Mouse (Mus musculus) heart, postnatal 36 days (tissue): ENCODE results near the gene Rnf40. TPM values are rescaled to one million over a fixed set of nuclear protein-coding genes. Genes with fewer than 3 reads are reported as not detected.
"Not testable (repeated sequence)": the region's sequence is repeated elsewhere in the genome, so short reads cannot be mapped to it uniquely, and the experiment has no call there.

Experiments
- DNase-seq, 2 experiments: peaks; one replicate each; pipeline ENCODE4 v3.0.0; 2021 to 2022
- intact Hi-C: fragments of 180-260 bp; cut with DNase I; formaldehyde crosslinking; loops from one replicate; pipeline ENCODE4 v1.15.1; 2025
- total RNA-seq, 2 experiments: library from RNA; stranded (reverse); gene quantifications; 2 replicates each; pipeline ENCODE4 v1.2.3; 2021

Gene Rnf40
- total RNA-seq, 2 experiments from 2014 or later: 42.3 to 43.1 TPM

GRCm38 (mm10) chr7:127646363-127646762, 57.8 kb downstream of the Rnf40 start:
- intact Hi-C loops: no loop called here
- no peak for DNase-seq

GRCm38 (mm10) chr7:127647576-127647975, 59.0 kb downstream of the Rnf40 start:
- intact Hi-C loops, DNase-seq: not testable (repeated sequence)

- intact Hi-C loops: no loop called here
- no peak for DNase-seq
These were observed 60.1 kb downstream of the Rnf40 start for GRCm38 (mm10) chr7:127648516-127649201.

- DNase-seq: no peak
- intact Hi-C loops: no loop called here
These were observed 60.6 kb downstream of the Rnf40 start for GRCm38 (mm10) chr7:127649206-127649605.

- DNase-seq: no peak
- intact Hi-C loops: no loop called here
These were observed 63.1 kb downstream of the Rnf40 start for GRCm38 (mm10) chr7:127651624-127652023.

- no peak for DNase-seq
- intact Hi-C loops: no loop called here
These were observed 63.5 kb downstream of the Rnf40 start for GRCm38 (mm10) chr7:127652050-127652449.

- intact Hi-C loops: no loop called here
These were observed 65.8 kb downstream of the Rnf40 start for GRCm38 (mm10) chr7:127654318-127654717.

More at GRCm38 (mm10) chr7:127654318-127654717, 65.8 kb downstream of the Rnf40 start:
- DNase-seq: no peak

Other genes starting within 250 kb of the Rnf40 start
- gene Zfp768, start 243.2 kb upstream of the Rnf40 start, total RNA-seq: 10 to 100 TPM; 34.8 to 35.5 TPM
- gene Zfp747, start 212.7 kb upstream of the Rnf40 start, total RNA-seq: 1 to 10 TPM; 5.0 to 5.6 TPM
- 1 to 10 TPM; 2.2 to 3.2 TPM for gene 9130019O22Rik, start 201.6 kb upstream of the Rnf40 start, total RNA-seq
- 1 to 10 TPM; 4.5 to 4.9 TPM for gene E430018J23Rik, start 195.1 kb upstream of the Rnf40 start, total RNA-seq
- gene Zfp764, start 181.9 kb upstream of the Rnf40 start, total RNA-seq: 1 to 10 TPM; 2.9 to 4.2 TPM
- 1 to 10 TPM; 2.5 to 3.9 TPM for gene Zfp688, start 166.7 kb upstream of the Rnf40 start, total RNA-seq
- 1 to 10 TPM; 1.4 to 1.7 TPM for gene Zfp689, start 139.6 kb upstream of the Rnf40 start, total RNA-seq
- 10 to 100 TPM; 25.8 to 28.1 TPM for gene Prr14, start 129.2 kb upstream of the Rnf40 start, total RNA-seq
- 10 to 100 TPM; 32.2 to 35.0 TPM for gene Fbrs, start 109.6 kb upstream of the Rnf40 start, total RNA-seq
- 10 to 100 TPM; 52.1 to 58.8 TPM for gene Srcap, start 76.8 kb upstream of the Rnf40 start, total RNA-seq
- 10 to 100 TPM; 10.3 to 10.5 TPM for gene Gm42715, start 69.2 kb upstream of the Rnf40 start, total RNA-seq
- not detected for gene Tmem265, start 27.4 kb upstream of the Rnf40 start, total RNA-seq
- gene Phkg2, start 15.4 kb upstream of the Rnf40 start, total RNA-seq: 10 to 100 TPM; 17.7 to 19.0 TPM
- gene Ccdc189, start 172 bp upstream of the Rnf40 start, total RNA-seq: 10 to 100 TPM; 10.4 to 12.1 TPM
- gene Zfp629, start 27.0 kb downstream of the Rnf40 start, total RNA-seq: 10 to 100 TPM; 18.1 to 22.4 TPM
- 10 to 100 TPM; 34.6 to 35.8 TPM for gene Bcl7c, start 120.2 kb downstream of the Rnf40 start, total RNA-seq
- gene Ctf1, start 124.0 kb downstream of the Rnf40 start, total RNA-seq: 1 to 10 TPM; 7.7 to 9.4 TPM
- not detected for gene Ctf2, start 143.4 kb downstream of the Rnf40 start, total RNA-seq
- 1 to 10 TPM; 3.2 to 3.3 TPM for gene Fbxl19, start 155.8 kb downstream of the Rnf40 start, total RNA-seq
- gene Orai3, start 181.0 kb downstream of the Rnf40 start, total RNA-seq: 10 to 100 TPM; 22.1 to 22.6 TPM
- gene Setd1a, start 187.9 kb downstream of the Rnf40 start, total RNA-seq: 10 to 100 TPM; 22.2 to 24.0 TPM
- 1 to 10 TPM; 3.3 to 3.9 TPM for gene Gm49388, start 196.8 kb downstream of the Rnf40 start, total RNA-seq
- 10 to 100 TPM; 12.6 to 13.1 TPM for gene Hsd3b7, start 211.8 kb downstream of the Rnf40 start, total RNA-seq
- 10 to 100 TPM; 63.2 to 72.7 TPM for gene Stx4a, start 235.5 kb downstream of the Rnf40 start, total RNA-seq
- 1 to 10 TPM in 1 of 2 experiments, under 1 TPM in 1; 0.53 to 1.1 TPM for gene Stx1b, start 235.8 kb downstream of the Rnf40 start, total RNA-seq